Mouse (Mus musculus) olfactory bulb, adult 2 months (tissue): ENCODE data around the gene Trappc6a. TPM values are rescaled to one million over a fixed set of nuclear protein-coding genes. Genes with fewer than 3 reads are reported as not detected.
"Not testable (repeated sequence)": the region's sequence is repeated elsewhere in the genome, so short reads cannot be mapped to it uniquely, and the experiment has no call there.

Experiments used
- H3K27ac ChIP-seq: fragments of 200-500 bp; 2 replicates; pipeline ENCODE4 v1.5.1; 2012; ENCODE audit warnings: low read depth, low read length; ENCODE audit not compliant: insufficient read depth
- H3K4me1 ChIP-seq: fragments of 200-500 bp; 2 replicates; pipeline ENCODE4 v1.6.1; 2012; ENCODE audit warnings: low read length; ENCODE audit not compliant: control insufficient read depth, insufficient read depth
- H3K4me3 ChIP-seq: fragments of 200-500 bp; 2 replicates; pipeline ENCODE4 v1.5.1; 2012; ENCODE audit warnings: mild to moderate bottlenecking, low read depth, low read length, moderate library complexity; ENCODE audit not compliant: insufficient read depth
- CTCF ChIP-seq: fragments of 200-500 bp; IDR thresholded peaks from 2 replicates; pipeline ENCODE4 v1.5.1; 2012; ENCODE audit warnings: low read depth, mild to moderate bottlenecking, low read length, moderate library complexity; ENCODE audit not compliant: insufficient read depth
- POLR2A ChIP-seq: fragments of 200-500 bp; IDR thresholded peaks from 2 replicates; pipeline ENCODE4 v1.6.1; 2012; ENCODE audit warnings: mild to moderate bottlenecking, low read depth, low read length, moderate library complexity; ENCODE audit not compliant: insufficient read depth
- WGBS: fragments of 180-500 bp; shearing (Covaris S2); methylation state at CpG from one replicate; pipeline ENCODE4 v1.1.7; 2018; 5-methylcytosine and 5-hydroxymethylcytosine counted together
- polyA plus RNA-seq: library from polyadenylated mRNA; stranded (reverse); fragments of >200 nt; gene quantifications from 2 replicates; pipeline ENCODE4 v1.2.4, GENCODE M21; 2012; ENCODE audit warnings: low replicate concordance; ENCODE audit not compliant: missing spikeins, insufficient read depth, insufficient read length

Trappc6a gene
- polyA plus RNA-seq, 1 experiment = not detected

DNA sequence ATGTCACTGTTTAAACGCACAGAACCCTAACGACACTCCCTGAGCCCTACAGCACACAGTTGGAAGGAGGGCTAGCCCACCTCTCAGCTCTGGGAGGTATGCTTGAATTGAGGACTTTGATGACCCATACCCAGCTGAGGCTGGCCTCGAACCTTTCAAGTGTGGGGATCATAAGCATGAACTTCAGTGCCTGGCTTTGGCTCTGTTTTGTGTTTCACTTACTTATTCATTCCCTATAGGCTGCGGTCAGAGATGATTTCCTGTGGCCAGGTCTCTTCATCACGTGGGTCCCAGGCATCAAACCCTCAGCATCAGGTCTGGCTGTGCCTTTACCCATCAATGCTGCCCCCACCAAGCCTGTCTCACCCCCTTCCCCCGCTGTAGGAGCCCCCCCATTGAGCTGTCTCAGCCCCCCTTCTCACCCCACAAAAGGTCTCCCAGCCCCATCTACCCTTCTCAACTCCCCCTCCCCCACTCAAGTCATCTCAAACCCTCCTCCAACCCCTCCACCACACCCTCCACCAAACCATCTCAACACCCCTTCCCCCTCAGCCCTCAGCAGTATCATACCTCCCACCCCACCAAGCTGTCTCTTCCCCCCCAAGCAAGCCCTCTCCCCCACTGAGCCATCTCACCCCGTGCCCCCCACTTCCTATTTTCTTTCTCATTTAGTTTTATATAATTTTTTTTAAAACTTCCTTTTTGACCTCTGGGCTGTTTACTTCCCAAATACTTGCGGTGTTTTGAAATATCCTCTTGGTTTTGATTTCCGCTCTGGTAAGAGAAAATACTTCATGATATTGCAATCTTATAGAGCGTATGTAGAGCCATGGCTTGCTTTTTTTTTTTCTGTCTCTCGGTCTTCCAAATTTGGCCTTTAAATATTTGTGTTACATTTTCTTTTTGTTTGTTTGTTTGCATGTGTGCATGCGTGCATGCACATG, 7.5 kb upstream of the Trappc6a start:
- H3K27ac ChIP-seq = no peak overlapping the region
- 76% methylated on average over 12 of the region's 12 CpGs for WGBS
- no peak overlapping the region for H3K4me3 ChIP-seq
- TF ChIP-seq POLR2A (no peak), CTCF (no peak)
- peaks cover 2% of the 10 kb centered on the region for H3K4me1 ChIP-seq

GRCm38 (mm10) chr7:19501658-19502057, 6.5 kb upstream of the Trappc6a start:
- no peak overlapping the region for H3K27ac ChIP-seq
- peaks cover 2% of the 10 kb centered on the region for H3K4me1 ChIP-seq
- H3K4me3 ChIP-seq = no peak overlapping the region
- TF ChIP-seq CTCF (no peak), POLR2A (no peak)
- WGBS = 92% methylated on average over 4 of the region's 4 CpGs

DNA sequence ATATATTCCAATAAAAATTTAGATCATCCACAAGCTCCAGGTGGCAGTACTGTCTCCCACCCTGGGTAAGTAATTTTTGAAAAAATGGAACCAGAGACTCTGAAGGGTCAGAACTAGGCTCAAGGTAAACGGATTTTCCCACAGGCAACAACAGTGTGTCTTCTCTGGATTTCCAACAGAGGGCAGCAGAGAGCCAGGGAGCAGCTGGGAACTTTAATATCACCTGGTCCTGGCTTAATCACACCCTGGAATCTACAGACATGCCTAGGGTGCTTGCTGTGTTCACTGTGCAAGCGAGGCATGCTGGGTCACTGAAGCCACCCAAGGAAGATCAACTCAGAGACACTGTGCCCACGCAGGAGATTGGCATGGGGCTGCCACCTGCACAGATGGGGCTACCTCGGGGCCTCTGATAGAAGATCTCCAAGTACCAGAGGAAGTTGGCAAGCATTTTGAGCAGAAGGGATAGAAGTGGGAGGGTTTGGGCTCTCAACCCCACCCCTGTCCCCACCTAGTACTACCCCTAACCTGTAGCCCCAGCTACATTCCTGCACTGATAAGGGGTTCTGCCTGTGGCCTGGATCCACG, 4.6 kb upstream of the Trappc6a start:
- H3K4me1 ChIP-seq = peaks cover 13% of the 10 kb centered on the region
- TF ChIP-seq POLR2A = no peak
- peak; percentile 45; the same call in 1 of the 2 replicates for TF ChIP-seq CTCF
- no peak overlapping the region for H3K27ac ChIP-seq
- H3K4me3 ChIP-seq = no peak overlapping the region
- WGBS = 36% methylated on average over 5 of the region's 5 CpGs

GRCm38 (mm10) chr7:19506326-19506725, 1.9 kb upstream of the Trappc6a start:
- WGBS = 55% methylated on average over 6 of the region's 6 CpGs
- TF ChIP-seq POLR2A (no peak), CTCF (no peak)
- peaks cover 21% of the 10 kb centered on the region for H3K4me1 ChIP-seq
- H3K27ac ChIP-seq = no peak overlapping the region
- no peak overlapping the region for H3K4me3 ChIP-seq

DNA sequence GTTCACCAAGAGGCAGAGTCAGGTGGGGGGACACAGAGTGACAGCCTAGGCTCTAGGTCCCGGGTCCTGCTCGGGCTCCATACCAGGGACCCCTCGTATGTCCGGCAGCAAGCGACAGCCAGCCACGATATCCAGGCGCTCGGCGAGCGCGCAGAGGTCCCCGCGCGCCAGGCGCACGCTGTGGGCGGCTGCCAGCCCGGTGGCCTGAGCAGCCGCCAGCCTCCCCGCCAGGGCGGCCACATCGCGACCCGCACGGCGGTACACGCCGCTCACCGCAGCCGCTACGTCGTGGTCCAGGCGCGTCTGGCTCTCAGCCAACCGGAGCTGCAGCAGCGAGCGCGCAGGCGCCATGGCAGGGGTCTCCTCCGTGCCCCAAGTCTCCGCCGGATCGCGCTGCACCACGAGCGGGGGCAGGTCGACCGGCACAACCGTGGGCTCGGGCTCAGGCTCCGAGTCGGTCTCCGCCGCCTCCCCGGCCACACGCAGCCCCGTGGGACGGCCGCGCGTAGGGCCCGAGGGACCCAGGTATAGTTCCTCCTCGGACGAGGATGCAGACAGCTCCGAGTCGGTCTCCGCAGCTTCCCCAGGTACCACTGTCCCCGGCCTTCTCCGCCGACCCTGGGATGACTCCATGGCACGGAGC, 1.1 kb upstream of the Trappc6a start:
- WGBS = 1% methylated on average over 71 of the region's 71 CpGs
- H3K4me3 ChIP-seq = peak overlapping the region; percentile 51
- no peak overlapping the region for H3K27ac ChIP-seq
- H3K4me1 ChIP-seq = peaks cover 21% of the 10 kb centered on the region
- TF ChIP-seq CTCF = no peak
- no peak for TF ChIP-seq POLR2A

- no peak for TF ChIP-seq CTCF
- 0 out of 2 replicates have a peak, but pooled peaks have one; percentile 5 for TF ChIP-seq POLR2A
- Histone ChIP-seq H3K4me1 (peaks cover 21% of the 10 kb centered on the region), H3K27ac (no peak overlapping the region), H3K4me3 (peak overlapping the region; percentile 51)
- 6% methylated on average over 18 of the region's 18 CpGs for WGBS
Observed at GRCm38 (mm10) chr7:19507612-19507981, 598 bp upstream of the Trappc6a start.

- peaks cover 19% of the 10 kb centered on the region for H3K4me1 ChIP-seq
- peak overlapping the region; percentile 48; the same call in 1 of the 2 replicates for H3K27ac ChIP-seq
- peak overlapping the region; percentile 90 for H3K4me3 ChIP-seq
- TF ChIP-seq POLR2A (no peak), CTCF (no peak)
- 5% methylated on average over 15 of the region's 15 CpGs for WGBS
Observed at GRCm38 (mm10) chr7:19508924-19509568, 851 bp downstream of the Trappc6a start.

DNA sequence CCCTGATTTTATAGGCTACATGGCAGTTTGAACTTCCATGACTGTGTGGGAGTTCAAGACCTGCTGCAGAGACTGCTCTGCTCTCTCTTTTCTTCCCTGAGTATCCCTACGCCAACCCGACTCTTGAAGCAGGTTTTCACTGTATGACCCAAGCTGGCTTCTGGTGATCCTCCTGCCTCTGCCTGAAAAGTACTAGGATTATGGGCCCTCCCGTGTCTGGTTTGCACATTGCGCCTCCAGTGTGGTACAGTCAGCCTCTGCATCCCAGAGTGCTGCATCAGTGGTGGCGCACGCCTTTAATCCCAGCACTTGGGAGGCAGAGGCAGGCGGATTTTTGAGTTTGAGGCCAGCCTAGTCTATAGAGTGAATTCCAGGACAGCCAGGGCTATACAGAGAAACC, 1.6 kb downstream of the Trappc6a start:
- Histone ChIP-seq H3K27ac (no peak overlapping the region), H3K4me1 (peaks cover 19% of the 10 kb centered on the region), H3K4me3 (no peak overlapping the region)
- TF ChIP-seq CTCF (no peak), POLR2A (no peak)
- WGBS = 88% methylated on average over 7 of the region's 7 CpGs

DNA sequence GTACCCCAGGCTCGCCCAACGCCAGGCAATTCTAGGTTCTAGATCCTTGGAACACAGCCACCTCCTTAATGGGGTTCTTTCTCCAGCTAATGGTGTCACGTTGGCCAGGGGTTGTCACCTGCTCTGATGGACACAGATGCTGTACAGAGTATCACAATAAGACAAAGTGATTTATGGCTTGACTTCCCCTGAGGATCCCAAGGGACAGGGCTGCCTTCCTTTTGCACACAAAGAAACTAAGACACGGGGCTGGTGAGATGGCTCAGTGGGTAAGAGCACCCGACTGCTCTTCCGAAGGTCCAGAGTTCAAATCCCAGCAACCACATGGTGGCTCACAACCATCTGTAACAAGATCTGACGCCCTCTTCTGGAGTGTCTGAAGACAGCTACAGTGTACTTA, 3.7 kb downstream of the Trappc6a start:
- H3K4me3 ChIP-seq, H3K27ac ChIP-seq: not testable (repeated sequence)
- peaks cover 16% of the 10 kb centered on the region for H3K4me1 ChIP-seq
- 89% methylated on average over 6 of the region's 7 CpGs for WGBS
